Mouse (Mus musculus): Measurements from ENCODE around the gene Rrp1b.

Gene Rrp1b

GRCm38 (mm10) chr17:32109201-32109940 is 73.5 kb downstream of the Rrp1b start:
- in situ Hi-C loops (cut with MboI; ENCODE audit: low pct_unique_long_range_greater_than_20kb in 1 of 2, low sequenced_read_pairs in 2 of 2, unreplicated experiment in 1 of 2), result no loop called here

GRCm38 (mm10) chr17:32110424-32110823 is 74.5 kb downstream of the Rrp1b start:
- in situ Hi-C loops (cut with MboI; ENCODE audit: low pct_unique_long_range_greater_than_20kb in 1 of 2, low sequenced_read_pairs in 2 of 2, unreplicated experiment in 1 of 2), result no loop called here

- in situ Hi-C loops (cut with MboI; ENCODE audit: low pct_unique_long_range_greater_than_20kb in 1 of 2, low sequenced_read_pairs in 2 of 2, unreplicated experiment in 1 of 2), result no loop called here
These were observed 75.3 kb downstream of the Rrp1b start for GRCm38 (mm10) chr17:32110980-32111780.
